Mouse (Mus musculus) sigmoid colon, adult 10 weeks (tissue): Measurements from ENCODE around the gene BC049762. TPM values are rescaled to one million over a fixed set of nuclear protein-coding genes. Genes with fewer than 3 reads are reported as not detected.

Experiments used
- polyA plus RNA-seq: library from polyadenylated mRNA; stranded (reverse); fragments of 350-450 nt; fragmentation: Illumina TruSeq; extraction: RNeasy Lipid Tissue Mini Kit (QIAGEN cat#74804); gene quantifications from one replicate; pipeline ENCODE4 v1.2.3, GENCODE M21; 2014; ENCODE audit warnings: low read depth, low replicate concordance

BC049762 gene
- not detected for polyA plus RNA-seq

DNA sequence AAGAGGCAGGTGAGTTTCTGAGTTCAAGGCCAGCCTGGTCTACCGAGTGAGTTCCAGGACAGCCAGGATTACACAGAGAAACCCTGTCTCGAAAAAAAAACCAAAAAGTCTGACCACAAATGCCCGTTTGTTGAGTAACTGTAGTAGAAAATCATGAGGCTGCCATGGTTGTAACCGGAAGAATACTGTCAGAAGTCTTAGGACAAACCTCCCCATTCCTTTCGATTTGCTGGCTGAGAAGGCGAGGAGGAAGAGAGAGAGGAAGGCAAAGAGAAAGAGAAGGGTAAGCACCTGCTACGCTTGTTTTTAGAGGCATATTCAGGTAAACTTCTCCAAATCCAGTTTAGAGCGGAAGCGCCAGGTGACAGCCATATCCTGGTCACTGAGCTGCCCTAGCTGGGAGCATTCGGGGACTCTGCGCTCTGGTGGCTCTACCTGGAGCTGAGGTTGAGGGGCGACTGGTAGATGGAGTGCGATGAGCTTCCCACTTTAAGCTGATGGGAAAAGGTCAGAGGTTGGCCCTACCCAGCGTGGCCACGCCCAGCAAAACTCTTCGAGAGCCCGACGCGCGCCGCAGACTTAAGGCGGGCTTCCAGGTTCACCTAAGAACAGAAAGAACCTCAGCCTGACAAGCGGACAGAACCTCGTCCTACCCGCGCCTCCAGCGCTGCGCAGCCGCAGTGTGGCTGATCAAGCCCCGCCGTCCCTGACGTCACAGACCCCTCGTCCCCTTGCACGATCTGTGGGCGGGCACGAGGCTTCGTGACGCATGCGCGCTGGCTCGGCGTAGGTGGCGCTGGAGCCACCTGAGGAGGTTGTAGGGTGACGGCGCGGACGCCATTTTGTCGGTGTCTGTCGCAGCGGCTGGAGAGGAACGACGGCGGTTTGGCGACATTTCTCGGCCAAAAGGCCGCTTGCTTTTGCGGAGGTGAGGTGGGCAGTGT, at the start of gene BC049762:
TSS of gene BC049762 (minus strand) at position 705 of the 944 bp plus-strand sequence.

DNA sequence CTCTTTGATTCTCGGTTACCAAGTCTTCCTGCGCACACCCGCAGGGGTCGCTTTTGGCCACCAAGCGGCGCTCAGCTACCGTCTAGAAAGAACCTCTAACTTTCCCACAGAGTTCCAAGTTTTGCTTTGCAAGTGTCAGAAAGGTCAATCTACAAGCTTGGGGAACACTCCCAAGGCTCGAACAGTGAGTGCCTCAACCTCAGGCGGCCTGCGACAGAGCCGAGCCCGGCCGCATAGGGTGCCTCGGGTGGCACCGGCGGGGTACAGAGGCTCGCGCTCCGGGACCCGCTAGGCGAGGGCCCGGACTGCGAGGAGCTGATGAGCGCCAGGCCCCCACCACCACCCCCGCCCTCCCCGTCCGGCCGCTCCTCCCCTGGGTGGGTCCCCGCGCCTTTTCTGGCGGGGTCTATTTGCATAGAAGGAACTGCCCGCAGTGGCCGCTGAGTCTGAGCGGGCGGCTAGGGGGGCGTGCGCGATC, 26.8 kb upstream of the BC049762 start, which contains the start of gene Col23a1:
TSS of gene Col23a1 (plus strand) at position 357 of the 478 bp plus-strand sequence.

DNA sequence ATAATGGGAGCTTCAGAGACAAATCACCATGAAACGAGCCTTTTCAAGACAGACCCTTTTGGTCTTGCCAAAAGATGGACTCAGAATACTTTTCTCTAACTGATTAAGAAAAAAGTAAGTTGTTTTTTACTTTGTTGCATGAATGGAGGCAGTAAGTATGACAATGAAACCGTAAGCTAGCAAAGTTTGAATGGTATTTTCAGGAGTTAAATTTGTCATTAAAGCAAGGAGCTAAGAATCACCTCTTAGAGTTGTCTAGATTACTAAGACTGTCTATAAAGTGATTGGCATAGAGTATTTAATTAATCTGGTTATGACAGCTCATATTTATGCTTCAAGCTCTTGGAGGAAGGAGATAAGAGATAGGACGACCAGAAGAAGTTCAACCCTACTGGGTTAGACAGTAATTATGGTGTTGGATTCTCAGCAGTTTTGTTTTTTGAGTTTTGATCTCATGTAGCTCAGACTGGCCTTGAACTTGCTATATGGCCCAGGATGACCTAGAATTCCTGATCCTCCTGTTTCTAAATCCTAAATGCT, 1.1 kb downstream of the BC049762 start, which contains the start of gene Clk4:
TSS of gene Clk4 (plus strand) at position 51 of the 540 bp plus-strand sequence.

GRCm38 (mm10) chr11:51220308-51220707, 42.5 kb downstream of the BC049762 start, which contains the start of gene Gm12569:
Gene Gm12569, plus strand, starts transcription at chr11:51220473.

Other genes with a start within 250 kb of the BC049762 start
- not detected for gene Olfr54, start 248.8 kb downstream of the BC049762 start, polyA plus RNA-seq
- not detected for gene Olfr1375, start 214.9 kb downstream of the BC049762 start, polyA plus RNA-seq
- gene Zfp354a, start 203.8 kb downstream of the BC049762 start, polyA plus RNA-seq = 9.4 TPM
- gene Gm12569, start 42.6 kb downstream of the BC049762 start, polyA plus RNA-seq = not detected
- gene Clk4, start 1.3 kb downstream of the BC049762 start, polyA plus RNA-seq = 318 TPM
- gene Col23a1, start 26.9 kb upstream of the BC049762 start, polyA plus RNA-seq = 2.9 TPM